Mouse (Mus musculus): ENCODE results near the gene Slf2.

DNA sequence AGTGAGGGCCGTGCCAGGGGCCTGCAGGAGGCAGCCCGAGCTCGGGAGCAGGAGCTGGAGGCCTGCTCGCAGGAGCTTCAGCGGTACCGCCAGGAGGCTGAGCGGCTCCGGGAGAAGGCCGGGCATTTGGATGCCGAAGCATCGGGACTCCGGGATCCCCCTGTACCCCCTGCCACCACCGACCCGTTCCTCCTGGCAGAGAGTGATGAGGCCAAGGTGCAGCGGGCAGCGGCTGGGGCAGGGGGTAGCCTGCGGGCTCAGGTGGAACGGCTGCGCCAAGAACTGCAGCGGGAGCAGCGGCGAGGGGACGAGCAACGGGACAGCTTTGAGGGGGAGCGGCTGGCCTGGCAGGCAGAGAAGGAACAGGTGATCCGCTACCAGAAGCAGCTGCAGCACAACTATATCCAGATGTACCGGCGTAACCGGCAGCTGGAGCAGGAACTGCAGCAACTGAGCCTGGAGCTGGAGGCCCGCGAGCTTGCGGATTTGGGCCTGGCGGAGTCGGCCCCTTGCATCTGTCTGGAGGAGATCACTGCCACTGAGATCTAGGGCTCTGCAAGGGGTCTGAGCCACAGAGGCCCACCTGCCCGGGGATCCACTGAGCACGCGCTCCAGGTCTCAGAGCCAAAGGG is 95.1 kb downstream of the Slf2 start:
- TF ChIP-seq GATA1 (IDR thresholded peaks at IDR 0.05; ENCODE audit: borderline replicate concordance, low read length): no peak
- no peak for TF ChIP-seq FLI1 (IDR thresholded peaks at IDR 0.05; ENCODE audit: low read length)

Data from megakaryocyte, embryonic 14.5 days (primary cell).